Mouse (Mus musculus): ENCODE data around the gene Zswim1. TPM values are rescaled to one million over a fixed set of nuclear protein-coding genes. Genes with fewer than 3 reads are reported as not detected.

The Zswim1 gene
- total and polyA plus RNA-seq, 3 experiments, result 8.2 to 17.4 TPM; not detected in 1

DNA sequence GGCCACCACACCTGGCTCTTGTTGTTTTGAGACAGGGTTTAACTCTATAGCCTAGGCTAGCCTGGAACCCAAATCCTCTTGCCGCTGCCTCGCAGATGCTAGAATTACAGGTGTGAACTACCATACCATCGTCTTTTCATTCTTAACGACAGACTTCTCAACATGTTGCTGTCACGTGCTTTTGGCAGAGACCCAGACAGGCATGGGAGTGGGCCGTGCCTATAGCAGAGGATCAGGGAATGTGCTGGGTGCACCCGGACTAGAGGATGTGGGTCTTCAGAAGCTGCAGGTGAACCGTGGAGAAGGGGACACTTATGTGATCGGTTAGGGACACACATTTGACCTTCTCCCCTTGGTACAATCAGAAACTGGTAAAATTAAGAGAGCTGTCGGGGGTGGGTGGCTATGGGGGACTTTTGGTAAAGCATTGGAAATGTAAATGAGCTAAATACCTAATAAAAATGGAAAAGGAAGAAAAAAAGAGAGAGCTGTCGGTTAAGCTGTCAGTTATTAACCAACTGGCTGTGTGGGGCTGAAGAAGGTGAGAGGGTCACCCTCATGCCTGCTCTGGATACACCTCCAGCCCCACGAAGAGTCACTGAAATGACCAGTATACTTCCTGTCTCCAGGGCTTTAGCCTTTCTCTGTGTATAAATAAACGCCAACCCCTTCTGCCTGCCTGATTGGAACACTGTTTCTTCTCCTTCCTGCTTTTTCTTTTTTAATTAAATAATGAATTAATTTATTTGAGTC lies 22.1 kb upstream of the Zswim1 start:
- Histone ChIP-seq H3K4me3 (ENCODE audit: control insufficient read depth in 1 of 2, insufficient read depth in 1 of 2, low read depth in 2 of 2, low read length in 2 of 2) (no peak overlapping the region), H3K36me3 (ENCODE audit: control insufficient read depth in 1 of 2, insufficient read depth in 2 of 2, low read length in 2 of 2) (peaks cover 0 to 11% of the 10 kb centered on the region in 2 experiments; a peak in 3 of 4 replicates)

DNA sequence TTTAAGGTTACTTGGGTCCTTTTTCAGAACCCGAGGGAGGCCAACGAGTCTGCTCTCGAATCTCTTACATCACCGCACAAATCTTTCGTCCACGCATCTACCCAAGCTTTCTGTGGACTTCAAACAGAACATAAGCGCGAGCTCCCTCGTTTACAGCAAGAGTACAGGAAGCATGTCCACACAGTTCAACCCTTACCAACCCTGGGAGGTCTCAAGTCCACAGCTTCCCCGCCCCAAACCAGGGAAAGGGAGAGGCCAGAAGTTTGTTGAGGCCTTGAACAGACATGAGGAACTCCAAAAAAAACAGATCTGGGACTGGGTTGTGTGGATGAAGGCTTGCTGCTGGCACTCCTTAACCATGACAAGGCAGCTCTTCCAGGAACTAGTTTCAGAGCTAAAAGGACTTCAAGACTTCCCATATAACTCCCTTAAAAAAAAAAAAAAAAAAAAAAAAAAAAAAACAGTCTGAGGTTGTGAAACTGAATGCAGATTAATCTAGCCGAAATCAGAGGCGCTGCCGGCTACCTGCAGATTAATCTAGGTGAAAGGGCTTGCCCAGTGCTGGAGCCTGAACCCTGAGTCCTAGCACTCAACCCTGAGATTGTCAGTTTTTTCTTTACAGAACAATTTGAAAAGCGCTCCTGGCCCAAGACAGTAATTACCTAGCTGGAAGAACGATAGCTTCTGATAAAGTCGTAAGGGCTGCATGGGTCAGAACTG lies 19.1 kb upstream of the Zswim1 start:
- Histone ChIP-seq H3K9me3 (replicated peaks; ENCODE audit: insufficient read depth, low read length) (no peaks in the 10 kb centered on the region), H3K36me3 (ENCODE audit: control insufficient read depth in 1 of 2, insufficient read depth in 2 of 2, low read length in 2 of 2) (peaks cover 0 to 18% of the 10 kb centered on the region in 2 experiments; a peak in 3 of 4 replicates), H3K9ac (ENCODE audit: control insufficient read depth, low read depth, low read length, poor library complexity, severe bottlenecking) (peak overlapping the region; percentile 86), H3K4me3 (ENCODE audit: control insufficient read depth in 1 of 2, insufficient read depth in 1 of 2, low read depth in 2 of 2, low read length in 2 of 2) (peak overlapping the region; percentile 71 to 78), H3K27me3 (ENCODE audit: control insufficient read depth in 1 of 2, insufficient read depth in 2 of 2, low read length in 2 of 2) (no peaks in the 10 kb centered on the region), H3K27ac (ENCODE audit: control insufficient read depth, low read depth, low read length) (no peak overlapping the region; the same call in 1 of the 2 replicates), H3K79me2 (ENCODE audit: control insufficient read depth, insufficient read depth, low read length, poor library complexity) (peaks cover 30% of the 10 kb centered on the region), H3K4me1 (ENCODE audit: control insufficient read depth in 1 of 2, insufficient read depth in 2 of 2, low read length in 2 of 2) (peaks cover 7 to 17% of the 10 kb centered on the region in 2 experiments; a peak in 3 of 4 replicates)
- no peak for TF ChIP-seq CHD1 (IDR thresholded peaks at IDR 0.05; ENCODE audit: low read depth, low read length)
- TF ChIP-seq HCFC1 (IDR thresholded peaks at IDR 0.05; ENCODE audit: low read depth, low read length), result no peak
- peak; percentile 80 for TF ChIP-seq ZNF384 (IDR thresholded peaks at IDR 0.05; ENCODE audit: low read depth, low read length)
- no peak for DNase-seq (ENCODE audit: low read depth, low spot score)

More for the DNA sequence above, 22.1 kb upstream of the Zswim1 start:
- H3K9ac ChIP-seq (ENCODE audit: control insufficient read depth, low read depth, low read length, poor library complexity, severe bottlenecking), result no peak overlapping the region
- TF ChIP-seq KAT2A (conservative IDR thresholded peaks at IDR 0.05; ENCODE audit: low read depth, low read length), result no peak
- no peak for TF ChIP-seq NRF1 (IDR thresholded peaks at IDR 0.05; ENCODE audit: insufficient read depth, low read depth, low read length, poor library complexity, severe bottlenecking)
- no peak for TF ChIP-seq ETS1 (IDR thresholded peaks at IDR 0.05; ENCODE audit: low read depth, low read length)
- TF ChIP-seq MEF2A (IDR thresholded peaks at IDR 0.05; ENCODE audit: extremely low read depth, insufficient replicate concordance, low read depth, low read length, poor library complexity, severe bottlenecking), result no peak
- H3K27me3 ChIP-seq (ENCODE audit: control insufficient read depth in 1 of 2, insufficient read depth in 2 of 2, low read length in 2 of 2), result no peaks in the 10 kb centered on the region
- no peaks in the 10 kb centered on the region for H3K9me3 ChIP-seq (replicated peaks; ENCODE audit: insufficient read depth, low read length)
- H3K79me2 ChIP-seq (ENCODE audit: control insufficient read depth, insufficient read depth, low read length, poor library complexity), result peaks cover 26% of the 10 kb centered on the region
- peaks cover 7 to 10% of the 10 kb centered on the region in 2 experiments; a peak in 3 of 4 replicates for H3K4me1 ChIP-seq (ENCODE audit: control insufficient read depth in 1 of 2, insufficient read depth in 2 of 2, low read length in 2 of 2)
- no peak overlapping the region for H3K27ac ChIP-seq (ENCODE audit: control insufficient read depth, low read depth, low read length)
- DNase-seq (ENCODE audit: low read depth, low spot score), result no peak

DNA sequence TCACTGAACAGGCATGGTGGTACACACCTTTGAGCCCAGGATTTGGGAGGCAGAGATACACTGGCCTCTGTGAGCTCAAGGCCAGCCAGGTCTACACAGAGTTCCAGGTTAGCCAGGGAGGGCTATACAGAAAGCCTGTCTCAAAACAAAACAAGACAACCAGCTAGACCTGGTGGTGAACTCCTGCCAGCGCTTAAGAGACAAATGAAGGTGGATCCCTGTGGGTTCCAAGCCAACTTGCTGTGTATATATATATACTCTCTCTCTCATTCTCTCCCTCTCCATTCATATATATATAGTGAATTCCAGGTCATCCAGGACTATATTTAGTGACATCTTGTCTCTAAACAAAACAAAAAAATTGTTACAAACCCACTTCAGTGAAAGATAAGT lies 18.6 kb upstream of the Zswim1 start:
- Histone ChIP-seq H3K9ac (ENCODE audit: control insufficient read depth, low read depth, low read length, poor library complexity, severe bottlenecking) (peak overlapping the region; percentile 86), H3K4me1 (ENCODE audit: control insufficient read depth in 1 of 2, insufficient read depth in 2 of 2, low read length in 2 of 2) (peaks cover 7 to 17% of the 10 kb centered on the region in 2 experiments; a peak in 3 of 4 replicates), H3K27ac (ENCODE audit: control insufficient read depth, low read depth, low read length) (peak overlapping the region; percentile 79), H3K36me3 (ENCODE audit: control insufficient read depth in 1 of 2, insufficient read depth in 2 of 2, low read length in 2 of 2) (peaks cover 0 to 18% of the 10 kb centered on the region in 2 experiments; a peak in 3 of 4 replicates), H3K4me3 (ENCODE audit: control insufficient read depth in 1 of 2, insufficient read depth in 1 of 2, low read depth in 2 of 2, low read length in 2 of 2) (peak overlapping the region; percentile 71 to 78), H3K27me3 (ENCODE audit: control insufficient read depth in 1 of 2, insufficient read depth in 2 of 2, low read length in 2 of 2) (no peaks in the 10 kb centered on the region), H3K9me3 (replicated peaks; ENCODE audit: insufficient read depth, low read length) (no peaks in the 10 kb centered on the region), H3K79me2 (ENCODE audit: control insufficient read depth, insufficient read depth, low read length, poor library complexity) (peaks cover 30% of the 10 kb centered on the region)
- TF ChIP-seq EP300 (IDR thresholded peaks at IDR 0.05; ENCODE audit: low read depth in 1 of 2, low read length in 2 of 2) (no peak), GABPA (IDR thresholded peaks at IDR 0.05; ENCODE audit: low read depth, low read length) (no peak), RAD21 (IDR thresholded peaks at IDR 0.05; ENCODE audit: low read depth, low read length) (no peak), ETS1 (IDR thresholded peaks at IDR 0.05; ENCODE audit: low read depth, low read length) (no peak), NELFE (IDR thresholded peaks at IDR 0.05; ENCODE audit: low read depth, low read length) (no peak), ZNF384 (IDR thresholded peaks at IDR 0.05; ENCODE audit: low read depth, low read length) (no peak), MEF2A (IDR thresholded peaks at IDR 0.05; ENCODE audit: extremely low read depth, insufficient replicate concordance, low read depth, low read length, poor library complexity, severe bottlenecking) (no peak), POLR2AphosphoS5 (IDR thresholded peaks at IDR 0.05; ENCODE audit: borderline replicate concordance, low read depth, low read length) (no peak), SMC3 (IDR thresholded peaks at IDR 0.05; ENCODE audit: low read depth, low read length) (no peak), JUND (IDR thresholded peaks at IDR 0.05; ENCODE audit: low read depth, low read length) (no peak), CHD2 (IDR thresholded peaks at IDR 0.05; ENCODE audit: low read length) (no peak), TCF12 (IDR thresholded peaks at IDR 0.05; ENCODE audit: low read depth, low read length) (no peak), TAL1 (IDR thresholded peaks at IDR 0.05; ENCODE audit: low read length) (no peak), TBP (IDR thresholded peaks at IDR 0.05; ENCODE audit: low read depth, low read length) (no peak), ZMIZ1 (IDR thresholded peaks at IDR 0.05; ENCODE audit: low read depth, low read length) (no peak), SIN3A (IDR thresholded peaks at IDR 0.05; ENCODE audit: low read length) (no peak), RCOR1 (IDR thresholded peaks at IDR 0.05; ENCODE audit: low read depth, low read length) (no peak), MAX (IDR thresholded peaks at IDR 0.05; ENCODE audit: low read length) (no peak)
- DNase-seq (ENCODE audit: low read depth, low spot score), result peak; percentile 55
